Mouse (Mus musculus): Measurements from ENCODE around the gene Setd1b. TPM values are rescaled to one million over a fixed set of nuclear protein-coding genes. Genes with fewer than 3 reads are reported as not detected.
A peak's percentile ranks its signal among the peaks of the same experiment; 100 is the strongest.

Setd1b gene
- polyA plus RNA-seq, 1 experiment from 2014 or later, result 9.8 TPM

DNA sequence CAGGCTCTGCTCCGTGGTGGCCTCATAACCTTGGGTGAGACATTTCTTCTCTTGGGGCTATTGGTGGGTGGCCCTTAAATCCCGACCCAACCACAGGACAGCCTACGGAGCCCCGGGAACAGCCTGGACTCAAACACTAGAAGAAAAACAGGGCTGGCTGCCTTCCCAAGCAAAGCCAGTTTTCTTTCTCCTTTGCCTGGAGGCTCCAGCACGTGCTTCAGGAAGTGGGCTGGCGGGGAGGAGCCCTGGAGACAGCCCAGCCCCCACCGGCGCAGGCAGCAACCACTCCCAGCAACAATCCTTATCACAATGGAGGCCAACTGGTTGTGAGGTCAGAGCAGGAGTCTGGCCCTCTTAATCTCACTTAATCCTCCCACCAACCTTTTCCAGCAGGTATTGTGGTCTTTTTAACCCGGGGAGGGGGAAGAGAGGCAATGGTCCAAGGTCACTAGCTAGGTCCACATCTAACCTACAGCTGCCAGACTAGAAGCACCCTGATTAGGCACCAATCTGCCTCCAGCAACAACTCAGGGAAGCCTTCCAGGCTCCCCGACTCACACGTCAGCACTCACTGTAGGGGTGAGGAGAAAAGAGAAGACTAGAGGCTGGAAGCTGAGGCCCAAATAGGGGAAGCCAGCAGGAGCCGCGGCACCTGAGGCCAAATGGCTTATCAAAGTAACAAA is 5.5 kb upstream of the Setd1b start:
- H3K9me3 ChIP-seq (ENCODE audit: control insufficient read depth, low read length), result no peaks in the 10 kb centered on the region
- H3K4me3 ChIP-seq (ENCODE audit: low read depth, low read length), result peak overlapping the region; percentile 90
- H3K36me3 ChIP-seq (ENCODE audit: control insufficient read depth, insufficient read depth, low read length), result peaks cover 11% of the 10 kb centered on the region; the same call in 1 of the 2 replicates
- H3K4me1 ChIP-seq (ENCODE audit: control insufficient read depth, insufficient read depth, low read length), result peaks cover 59% of the 10 kb centered on the region
- peak overlapping the region; percentile 100 for H3K27ac ChIP-seq (replicated peaks; ENCODE audit: low read depth, low read length)
- 2% methylated on average over 13 of the region's 13 CpGs for WGBS
- DNase-seq (ENCODE audit: low spot score) (peak; percentile 95), ATAC-seq (ENCODE audit: low read depth) (peak; percentile 20)
- peak overlapping the region; percentile 100 for H3K9ac ChIP-seq (ENCODE audit: low read depth, low read length)
- H3K27me3 ChIP-seq (replicated peaks; ENCODE audit: control insufficient read depth, insufficient read depth, low read length), result no peaks in the 10 kb centered on the region
- H3K4me2 ChIP-seq (ENCODE audit: low read depth, low read length), result peak overlapping the region; percentile 100

DNA sequence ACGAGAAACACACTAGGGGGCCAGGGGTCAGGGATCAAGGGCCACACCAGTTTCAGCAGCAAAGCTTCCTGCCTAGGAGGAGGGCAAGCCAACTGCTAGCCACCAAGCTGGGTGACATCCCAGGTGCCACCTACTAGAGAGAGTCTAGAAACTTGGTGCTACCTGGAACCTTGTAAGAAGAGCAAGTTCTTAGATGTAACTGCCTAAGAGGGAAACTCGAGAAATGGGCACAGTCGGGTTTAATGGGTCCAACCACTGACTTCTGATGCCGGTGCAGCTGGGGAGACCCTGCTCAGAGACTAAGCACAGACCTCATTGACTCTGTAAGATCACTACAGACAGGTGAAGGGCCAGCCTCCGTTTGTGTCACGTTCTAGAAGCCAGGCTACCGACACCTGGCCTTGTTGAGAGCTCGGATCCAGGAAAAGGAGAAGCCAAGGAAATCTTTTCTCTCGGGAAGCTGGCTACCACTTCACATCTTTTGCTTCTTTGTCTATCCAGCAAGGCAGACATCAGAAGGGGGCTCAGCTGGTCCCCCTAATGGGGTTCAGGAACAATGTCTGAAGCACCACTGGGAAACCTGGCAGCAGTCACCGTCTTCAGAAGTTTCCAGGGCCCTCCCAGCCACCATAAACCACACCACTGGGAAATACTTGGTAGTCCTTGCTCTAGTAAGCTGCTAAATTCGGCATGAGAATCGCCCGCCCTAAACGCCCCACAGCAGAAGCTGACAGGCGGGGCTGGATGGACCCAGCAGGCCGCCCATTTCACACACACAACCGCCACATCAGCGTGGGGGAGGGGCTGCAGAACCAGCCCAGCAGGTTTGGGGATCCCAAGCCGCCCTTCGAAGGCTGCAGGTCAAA is 4.7 kb upstream of the Setd1b start:
- peaks cover 11% of the 10 kb centered on the region; the same call in 1 of the 2 replicates for H3K36me3 ChIP-seq (ENCODE audit: control insufficient read depth, insufficient read depth, low read length)
- DNase-seq (ENCODE audit: low spot score) (peak; percentile 93), ATAC-seq (ENCODE audit: low read depth) (no peak; the same call in 1 of the 2 replicates)
- H3K27me3 ChIP-seq (replicated peaks; ENCODE audit: control insufficient read depth, insufficient read depth, low read length), result no peaks in the 10 kb centered on the region
- WGBS, result 4% methylated on average over 19 of the region's 20 CpGs
- peak overlapping the region; percentile 100 for H3K4me2 ChIP-seq (ENCODE audit: low read depth, low read length)
- peak overlapping the region; percentile 90 for H3K4me3 ChIP-seq (ENCODE audit: low read depth, low read length)
- peak overlapping the region; percentile 100 for H3K9ac ChIP-seq (ENCODE audit: low read depth, low read length)
- H3K9me3 ChIP-seq (ENCODE audit: control insufficient read depth, low read length), result no peaks in the 10 kb centered on the region
- H3K27ac ChIP-seq (replicated peaks; ENCODE audit: low read depth, low read length), result peak overlapping the region; percentile 100
- peaks cover 55% of the 10 kb centered on the region for H3K4me1 ChIP-seq (ENCODE audit: control insufficient read depth, insufficient read depth, low read length)

DNA sequence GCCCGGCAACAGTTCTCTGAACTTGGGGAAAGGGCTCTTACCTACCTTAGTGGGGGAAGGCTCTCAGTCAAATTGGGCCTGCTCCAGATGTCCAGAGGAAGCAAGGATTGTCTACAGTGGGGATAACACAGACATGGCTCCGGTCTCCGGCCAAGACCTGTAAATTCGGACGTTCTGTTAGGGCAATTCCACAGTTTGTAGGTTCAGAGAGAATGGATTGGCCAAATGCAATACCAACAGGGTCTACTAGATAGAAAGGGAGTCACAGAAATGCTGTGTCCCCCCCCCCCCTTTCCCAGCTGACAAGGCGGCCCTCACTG is 4.1 kb upstream of the Setd1b start:
- H3K4me2 ChIP-seq (ENCODE audit: low read depth, low read length), result peak overlapping the region; percentile 100
- peak overlapping the region; percentile 100 for H3K9ac ChIP-seq (ENCODE audit: low read depth, low read length)
- no peak for ATAC-seq (ENCODE audit: low read depth)
- peaks cover 11% of the 10 kb centered on the region; the same call in 1 of the 2 replicates for H3K36me3 ChIP-seq (ENCODE audit: control insufficient read depth, insufficient read depth, low read length)
- peak overlapping the region; percentile 100 for H3K27ac ChIP-seq (replicated peaks; ENCODE audit: low read depth, low read length)
- no peak for DNase-seq (ENCODE audit: low spot score)
- peak overlapping the region; percentile 90 for H3K4me3 ChIP-seq (ENCODE audit: low read depth, low read length)
- H3K4me1 ChIP-seq (ENCODE audit: control insufficient read depth, insufficient read depth, low read length), result peaks cover 49% of the 10 kb centered on the region
- WGBS, result 0% methylated on average over 5 of the region's 6 CpGs
- H3K9me3 ChIP-seq (ENCODE audit: control insufficient read depth, low read length), result no peaks in the 10 kb centered on the region
- H3K27me3 ChIP-seq (replicated peaks; ENCODE audit: control insufficient read depth, insufficient read depth, low read length), result no peaks in the 10 kb centered on the region

DNA sequence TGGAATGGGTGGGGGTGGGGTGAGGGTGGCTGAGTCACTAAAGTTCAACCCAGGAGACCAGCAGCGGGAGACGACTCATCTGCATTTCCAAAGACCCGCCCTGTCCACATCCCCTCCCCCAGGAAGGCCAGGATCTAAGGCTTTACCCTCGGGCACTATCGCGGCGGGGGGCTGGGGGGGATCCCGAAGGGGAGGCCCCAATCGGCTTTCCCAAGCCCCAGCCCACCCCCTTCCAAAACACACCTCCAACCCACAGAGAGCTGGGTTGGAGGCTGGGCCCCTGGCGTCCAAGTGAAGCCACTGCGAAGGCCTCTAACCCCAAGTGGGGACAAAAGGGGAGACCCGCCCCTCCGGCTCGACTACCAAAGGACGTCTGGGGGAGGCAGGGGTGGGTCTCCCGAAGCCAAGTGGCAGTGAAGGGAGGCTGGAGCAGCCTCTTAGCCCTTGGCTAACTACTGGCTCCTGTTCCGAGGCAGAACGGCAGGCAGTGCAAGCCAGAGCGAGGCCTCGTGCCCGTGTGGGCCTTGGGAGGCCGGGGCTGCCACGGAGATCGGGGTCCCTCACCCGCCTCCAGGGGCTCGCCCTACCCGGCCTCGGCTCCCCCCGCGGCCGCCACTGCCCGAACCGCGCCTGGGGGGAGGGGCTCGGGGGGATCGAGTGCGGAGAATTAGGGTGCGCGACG is 3.6 kb upstream of the Setd1b start:
- ATAC-seq (ENCODE audit: low read depth) (peak; percentile 26), DNase-seq (ENCODE audit: low spot score) (peak; percentile 92)
- peak overlapping the region; percentile 100 for H3K27ac ChIP-seq (replicated peaks; ENCODE audit: low read depth, low read length)
- H3K27me3 ChIP-seq (replicated peaks; ENCODE audit: control insufficient read depth, insufficient read depth, low read length), result no peaks in the 10 kb centered on the region
- H3K4me1 ChIP-seq (ENCODE audit: control insufficient read depth, insufficient read depth, low read length), result peaks cover 44% of the 10 kb centered on the region
- H3K9me3 ChIP-seq (ENCODE audit: control insufficient read depth, low read length), result no peaks in the 10 kb centered on the region
- H3K4me2 ChIP-seq (ENCODE audit: low read depth, low read length), result peak overlapping the region; percentile 100
- peaks cover 11% of the 10 kb centered on the region; the same call in 1 of the 2 replicates for H3K36me3 ChIP-seq (ENCODE audit: control insufficient read depth, insufficient read depth, low read length)
- peak overlapping the region; percentile 90 for H3K4me3 ChIP-seq (ENCODE audit: low read depth, low read length)
- peak overlapping the region; percentile 100 for H3K9ac ChIP-seq (ENCODE audit: low read depth, low read length)
- 0% methylated on average over 12 of the region's 40 CpGs for WGBS

DNA sequence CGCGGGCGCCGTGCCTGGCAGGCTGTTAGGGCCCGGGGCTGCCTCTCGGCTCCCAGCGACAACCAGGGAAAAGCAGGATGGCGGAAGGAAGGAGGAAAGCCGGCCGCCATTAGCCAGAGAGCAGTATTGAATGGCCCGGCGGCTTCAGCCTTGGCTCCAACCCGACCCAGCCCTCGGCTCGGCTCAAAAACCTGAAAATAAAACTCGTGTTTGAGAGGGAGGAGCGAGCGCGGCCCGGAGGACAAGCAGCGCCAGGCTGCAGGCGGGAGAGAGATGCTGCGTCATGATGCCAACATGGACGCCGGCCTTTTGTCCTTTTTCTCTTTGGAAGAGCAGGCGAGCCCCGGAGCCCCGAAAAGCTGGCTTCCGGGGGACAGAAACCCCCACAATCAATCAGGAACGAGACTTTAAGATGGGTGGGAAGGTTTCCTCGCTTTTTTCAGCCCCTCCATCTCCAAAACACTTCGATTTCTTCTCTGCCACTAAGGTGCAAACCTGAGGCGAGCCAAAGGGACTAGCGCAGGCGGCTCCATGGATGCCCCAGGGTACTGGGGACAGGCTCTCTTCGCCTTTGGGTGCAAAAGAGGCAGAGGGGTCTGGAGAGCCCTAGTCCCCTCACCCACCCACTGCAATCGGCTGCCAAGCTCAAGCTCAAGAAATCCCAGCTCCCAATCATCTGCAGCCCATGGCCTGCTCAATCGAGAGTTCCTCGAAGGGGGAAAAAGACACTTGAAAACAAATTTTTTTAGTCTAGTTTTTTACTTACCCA is 2.9 kb upstream of the Setd1b start:
- peak overlapping the region; percentile 90 for H3K4me3 ChIP-seq (ENCODE audit: low read depth, low read length)
- ATAC-seq (ENCODE audit: low read depth) (0 out of 2 replicates have a peak, but pooled peaks have one; percentile 3), DNase-seq (ENCODE audit: low spot score) (peak; percentile 93)
- no peaks in the 10 kb centered on the region for H3K9me3 ChIP-seq (ENCODE audit: control insufficient read depth, low read length)
- peak overlapping the region; percentile 100 for H3K9ac ChIP-seq (ENCODE audit: low read depth, low read length)
- H3K36me3 ChIP-seq (ENCODE audit: control insufficient read depth, insufficient read depth, low read length), result peaks cover 6% of the 10 kb centered on the region; the same call in 1 of the 2 replicates
- H3K4me2 ChIP-seq (ENCODE audit: low read depth, low read length), result peak overlapping the region; percentile 100
- H3K27ac ChIP-seq (replicated peaks; ENCODE audit: low read depth, low read length), result peak overlapping the region; percentile 100
- WGBS, result under 1% methylated on average over 37 of the region's 39 CpGs
- H3K4me1 ChIP-seq (ENCODE audit: control insufficient read depth, insufficient read depth, low read length), result peaks cover 43% of the 10 kb centered on the region
- no peaks in the 10 kb centered on the region for H3K27me3 ChIP-seq (replicated peaks; ENCODE audit: control insufficient read depth, insufficient read depth, low read length)

DNA sequence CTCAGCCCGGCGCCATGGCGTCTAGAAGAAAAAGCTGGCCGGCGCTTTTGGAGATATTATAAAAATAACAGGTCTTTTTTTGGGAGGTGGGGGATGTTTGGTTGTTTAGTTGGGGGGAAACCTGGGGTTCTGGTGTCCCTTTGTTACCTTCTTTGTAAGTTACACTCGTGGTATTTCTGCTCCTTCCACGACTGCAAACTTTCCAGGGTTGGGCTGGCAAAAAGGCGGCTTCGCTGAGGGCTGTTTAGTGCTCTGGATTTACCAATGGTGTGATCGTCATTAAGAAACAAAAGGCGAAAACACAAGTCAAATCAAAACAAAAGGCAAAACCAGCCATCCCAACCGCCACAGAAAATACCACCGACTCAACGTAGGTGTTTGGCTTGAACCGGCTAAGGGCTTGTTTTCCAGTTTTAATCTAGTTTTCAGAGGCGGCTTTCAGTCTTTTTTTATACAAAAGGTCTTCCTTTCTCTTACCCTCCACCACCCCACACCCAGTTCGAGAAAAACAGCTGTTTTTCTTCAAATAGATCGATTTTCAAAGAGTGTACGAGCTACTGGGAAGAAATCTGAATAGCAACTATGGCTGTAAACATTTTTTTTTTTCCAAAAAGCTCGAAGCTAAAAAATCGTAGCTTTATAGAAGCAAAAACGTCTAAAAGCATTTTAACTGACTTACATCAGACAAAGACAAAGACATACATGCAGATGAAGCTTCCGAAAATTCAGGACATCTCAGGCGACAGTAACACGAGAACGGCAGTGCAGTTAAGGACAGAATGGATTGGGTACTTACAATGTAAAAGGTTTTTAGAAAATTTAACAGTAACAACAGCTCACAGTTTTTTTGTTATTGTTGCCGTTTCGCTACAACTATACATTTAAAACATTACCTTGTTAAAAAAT is 2.0 kb upstream of the Setd1b start:
- Histone ChIP-seq H3K4me2 (ENCODE audit: low read depth, low read length) (peak overlapping the region; percentile 100), H3K27me3 (replicated peaks; ENCODE audit: control insufficient read depth, insufficient read depth, low read length) (no peaks in the 10 kb centered on the region), H3K4me1 (ENCODE audit: control insufficient read depth, insufficient read depth, low read length) (peaks cover 43% of the 10 kb centered on the region), H3K36me3 (ENCODE audit: control insufficient read depth, insufficient read depth, low read length) (no peaks in the 10 kb centered on the region), H3K9me3 (ENCODE audit: control insufficient read depth, low read length) (no peaks in the 10 kb centered on the region), H3K27ac (replicated peaks; ENCODE audit: low read depth, low read length) (peak overlapping the region; percentile 100), H3K4me3 (ENCODE audit: low read depth, low read length) (peak overlapping the region; percentile 90), H3K9ac (ENCODE audit: low read depth, low read length) (peak overlapping the region; percentile 100)
- ATAC-seq (ENCODE audit: low read depth), result no peak
- no peak for DNase-seq (ENCODE audit: low spot score)
- under 1% methylated on average over 28 of the region's 28 CpGs for WGBS

DNA sequence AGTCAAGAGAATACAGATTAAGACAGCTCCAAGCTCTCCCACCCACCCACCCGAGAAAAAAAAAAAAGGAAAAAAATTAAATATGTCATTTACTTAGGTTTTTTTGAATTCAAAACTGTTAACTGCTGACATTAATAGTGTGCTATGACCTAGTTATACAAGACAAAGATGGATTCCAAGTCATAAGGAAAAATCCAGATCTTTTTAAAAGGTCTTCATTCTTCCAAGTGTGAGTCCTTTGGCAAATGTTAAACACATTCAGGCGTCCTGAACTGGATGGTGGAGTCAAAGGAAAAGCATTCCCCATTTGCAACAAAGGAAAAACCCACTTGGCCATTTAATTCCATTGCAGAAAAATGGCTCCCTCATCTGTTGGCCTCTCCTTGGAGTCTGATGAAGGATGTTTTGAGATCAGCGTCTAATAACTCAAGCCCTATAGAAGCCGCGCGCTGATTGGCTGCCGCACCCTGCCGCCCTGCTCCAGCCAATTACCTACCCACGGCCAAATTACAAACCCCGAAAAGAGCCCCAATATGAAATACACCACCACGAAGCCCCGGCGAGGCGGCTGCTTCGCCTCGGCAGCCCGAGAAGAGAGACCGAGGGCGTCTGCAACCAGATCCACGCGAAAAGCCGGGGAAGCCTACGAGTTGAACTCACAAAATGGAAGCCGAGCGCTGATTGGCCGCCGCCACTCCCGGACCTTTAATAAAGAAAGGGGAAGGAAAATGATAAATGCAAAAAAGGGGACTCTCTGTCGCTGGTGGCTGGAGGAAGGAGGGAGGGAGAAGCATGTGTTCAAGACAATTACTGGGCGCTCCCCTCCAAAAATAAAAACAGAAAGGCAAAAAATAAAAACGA is 1.1 kb upstream of the Setd1b start:
- H3K27ac ChIP-seq (replicated peaks; ENCODE audit: low read depth, low read length), result peak overlapping the region; percentile 100
- ATAC-seq (ENCODE audit: low read depth) (peak; percentile 75), DNase-seq (ENCODE audit: low spot score) (peak; percentile 98)
- peaks cover 42% of the 10 kb centered on the region for H3K4me1 ChIP-seq (ENCODE audit: control insufficient read depth, insufficient read depth, low read length)
- H3K36me3 ChIP-seq (ENCODE audit: control insufficient read depth, insufficient read depth, low read length), result 0 out of 2 replicates have a peak, but pooled peaks cover 6% of the 10 kb centered on the region
- peak overlapping the region; percentile 90 for H3K4me3 ChIP-seq (ENCODE audit: low read depth, low read length)
- H3K27me3 ChIP-seq (replicated peaks; ENCODE audit: control insufficient read depth, insufficient read depth, low read length), result no peaks in the 10 kb centered on the region
- H3K9me3 ChIP-seq (ENCODE audit: control insufficient read depth, low read length), result no peaks in the 10 kb centered on the region
- under 1% methylated on average over 31 of the region's 31 CpGs for WGBS
- peak overlapping the region; percentile 100 for H3K9ac ChIP-seq (ENCODE audit: low read depth, low read length)
- peak overlapping the region; percentile 100 for H3K4me2 ChIP-seq (ENCODE audit: low read depth, low read length)
